Mouse (Mus musculus): Measurements from ENCODE around the gene Mapk8ip1.

GRCm38 (mm10) chr2:92391116-92391515 lies 9.9 kb downstream of the Mapk8ip1 start:
- TF ChIP-seq POLR2A (IDR thresholded peaks at IDR 0.05; ENCODE audit: borderline replicate concordance, extremely low read depth, low read depth, low read length) = no peak
- TF ChIP-seq CTCF (IDR thresholded peaks at IDR 0.05; ENCODE audit: insufficient read depth, low read length) = no peak
